Comparison of ENCODE assay signal across 9 mouse cellular contexts in genomic region chr3:96704778-96705177, GRCm38 (mm10). TPM values are rescaled to one million over a fixed set of nuclear protein-coding genes. Genes with fewer than 3 reads are reported as not detected.
DNase-seq lines count a peak whose midpoint lies in the region; ATAC-seq and TF ChIP-seq lines count a peak whose summit lies in the region.
"Had no signal": no experiment of that assay in that cellular context is flagged by ENCODE, and none has a peak within 500 bp of the region (broad histone marks: within the 10 kb centered on the region; RNA-seq: fewer than 3 reads in every experiment).

No protein-coding gene starts in this region.

- no peak overlapping the region for H3K4me3 ChIP-seq in forebrain, embryonic 11.5 days (ENCODE audit: low read depth, low read length)
- H3K4me3 ChIP-seq in forebrain, embryonic 14.5 days (ENCODE audit: low read depth, low read length): no peak overlapping the region
- no peak overlapping the region for H3K4me3 ChIP-seq in ES-E14 (ENCODE audit: insufficient read depth in 1 of 2, low read depth in 1 of 2, low read length in 2 of 2, poor library complexity in 1 of 2, severe bottlenecking in 1 of 2)
- no peak overlapping the region for H3K4me3 ChIP-seq in olfactory bulb, adult 2 months (ENCODE audit: insufficient read depth, low read depth, low read length)
- H3K4me3 ChIP-seq: midbrain, embryonic 10.5 days had no signal

- in situ Hi-C loops in ES-E14 (cut with MboI; ENCODE audit: low sequenced_read_pairs in 2 of 2, unreplicated experiment in 2 of 2): loop anchor here in 1 of 2 experiments (5.0 kb wide), 1 partner anchor 37 kb away; no protein-coding TSS in a partner anchor

- peaks cover 4% of the 10 kb centered on the region; the same call in 1 of the 2 replicates for H3K36me3 ChIP-seq in forebrain, embryonic 11.5 days (ENCODE audit: control insufficient read depth, insufficient read depth, low read length)
- peaks cover 46% of the 10 kb centered on the region for H3K36me3 ChIP-seq in forebrain, embryonic 14.5 days (ENCODE audit: control insufficient read depth, insufficient read depth, low read length)
- peaks cover 33% of the 10 kb centered on the region for H3K36me3 ChIP-seq in ES-E14 (ENCODE audit: control insufficient read depth, insufficient read depth, low read length, poor library complexity, severe bottlenecking)

- H3K4me1 ChIP-seq in forebrain, embryonic 11.5 days (replicated peaks; ENCODE audit: control insufficient read depth, insufficient read depth, low read length): 0 out of 2 replicates have a peak, but pooled peaks cover 3% of the 10 kb centered on the region
- H3K4me1 ChIP-seq in forebrain, embryonic 14.5 days (ENCODE audit: control insufficient read depth, insufficient read depth, low read length): no peaks in the 10 kb centered on the region
- H3K4me1 ChIP-seq in ES-E14 (ENCODE audit: control insufficient read depth in 2 of 2, insufficient read depth in 2 of 2, low read length in 2 of 2, poor library complexity in 1 of 2): peaks cover 0 to 34% of the 10 kb centered on the region in 2 experiments; a peak in 2 of 4 replicates
- H3K4me1 ChIP-seq in olfactory bulb, adult 2 months (ENCODE audit: control insufficient read depth, insufficient read depth, low read length): peaks cover 5% of the 10 kb centered on the region; the same call in 1 of the 2 replicates

- 68% methylated on average over 11 of the region's 11 CpGs for WGBS in forebrain, embryonic 11.5 days
- WGBS in forebrain, embryonic 14.5 days: 63% methylated on average over 11 of the region's 11 CpGs
- WGBS in olfactory bulb, adult 2 months: 65% methylated on average over 11 of the region's 11 CpGs

- no peak for TF ChIP-seq POLR2A in olfactory bulb, adult 2 months (IDR thresholded peaks at IDR 0.05; ENCODE audit: insufficient read depth, low read depth, low read length)

- no peak overlapping the region for H3K4me2 ChIP-seq in forebrain, embryonic 11.5 days (ENCODE audit: low read depth, low read length, severe bottlenecking)
- H3K4me2 ChIP-seq in forebrain, embryonic 14.5 days (ENCODE audit: low read length): no peak overlapping the region

- no peak for ATAC-seq in forebrain, embryonic 11.5 days (replicated peaks; ENCODE audit: low FRiP score)
- ATAC-seq in forebrain, embryonic 14.5 days: no peak
- no peak for ATAC-seq in erythroblast, adult 5-6 weeks (replicated peaks; ENCODE audit: low FRiP score, poor library complexity, severe bottlenecking)

- no peak overlapping the region for H3K9ac ChIP-seq in forebrain, embryonic 11.5 days (ENCODE audit: low read length)
- no peak overlapping the region for H3K9ac ChIP-seq in forebrain, embryonic 14.5 days (ENCODE audit: low read length)
- no peak overlapping the region for H3K9ac ChIP-seq in ES-E14 (ENCODE audit: insufficient read depth, low read depth, low read length, poor library complexity, severe bottlenecking)

- DNase-seq in forebrain, embryonic 11.5 days (ENCODE audit: low spot score): peak; percentile 61
- DNase-seq in forebrain, embryonic 14.5 days (ENCODE audit: low spot score): no peak
- DNase-seq in left cerebral cortex, postnatal 4 days: peak; percentile 41
- no peak for DNase-seq in left cerebral cortex, adult 8-10 months (ENCODE audit: low spot score in 2 of 2)
- DNase-seq in ES-E14 (ENCODE audit: low read depth, low spot score): no peak
- no peak for DNase-seq in neural tube, embryonic 10.5 days (ENCODE audit: extremely low spot score, low spot score)

- H3K27me3 ChIP-seq in forebrain, embryonic 11.5 days (ENCODE audit: control insufficient read depth, insufficient read depth, low read length): peaks cover 2% of the 10 kb centered on the region; the same call in 1 of the 2 replicates
- H3K27me3 ChIP-seq in forebrain, embryonic 14.5 days (replicated peaks; ENCODE audit: control insufficient read depth, insufficient read depth, low read length): no peaks in the 10 kb centered on the region

- intact Hi-C loops in left cerebral cortex, postnatal 4 days (cut with DNase I): no loop called here

- no peaks in the 10 kb centered on the region for H3K9me3 ChIP-seq in forebrain, embryonic 11.5 days (ENCODE audit: control insufficient read depth, low read length)
- no peaks in the 10 kb centered on the region for H3K9me3 ChIP-seq in forebrain, embryonic 14.5 days (replicated peaks; ENCODE audit: control insufficient read depth, low read length)
- H3K9me3 ChIP-seq in ES-E14 (ENCODE audit: control insufficient read depth, insufficient read depth, low read depth, low read length): no peaks in the 10 kb centered on the region
- H3K9me3 ChIP-seq: midbrain, embryonic 10.5 days had no signal

- H3K27ac ChIP-seq in forebrain, embryonic 11.5 days (ENCODE audit: low read depth, low read length): no peak overlapping the region
- H3K27ac ChIP-seq in forebrain, embryonic 14.5 days (ENCODE audit: low read depth, low read length): no peak overlapping the region
- H3K27ac ChIP-seq in ES-E14 (ENCODE audit: insufficient read depth, low read depth, low read length, poor library complexity, severe bottlenecking): no peak overlapping the region
- no peak overlapping the region for H3K27ac ChIP-seq in olfactory bulb, adult 2 months (ENCODE audit: insufficient read depth, low read depth, low read length)
- H3K27ac ChIP-seq: midbrain, embryonic 10.5 days had no signal

- peak; percentile 41; the same call in 1 of the 2 replicates for TF ChIP-seq CTCF in olfactory bulb, adult 2 months (IDR thresholded peaks at IDR 0.05; ENCODE audit: insufficient read depth, low read depth, low read length)

TF ChIP-seq in ES-E14, 5 proteins besides CTCF, POLR2A, EP300 and RAD21:
- TF ChIP-seq MAFK (IDR thresholded peaks at IDR 0.05; ENCODE audit: insufficient read depth, low read depth, low read length) (0 out of 2 replicates have a peak, but pooled peaks have one; percentile 4), CHD2 (IDR thresholded peaks at IDR 0.05; ENCODE audit: low read depth, low read length) (no peak)

RNA-seq across cellular contexts. Expression of gene Nudt17, which starts 3.6 kb away (rescaled TPM):
- 11.8 and 12.8 TPM in 2 replicates for polyA plus RNA-seq in forebrain, embryonic 11.5 days (2014; fragmentation: Nextera tagmentation; extraction: Ambion mirVana)
- polyA plus RNA-seq in forebrain, embryonic 14.5 days (2014; fragmentation: Nextera tagmentation; extraction: Ambion mirVana): 7.3 and 7.5 TPM in 2 replicates
- total RNA-seq in left cerebral cortex, postnatal 4 days (2021): 1 to 10 TPM; 5.3 to 5.4 TPM
- total RNA-seq in left cerebral cortex, adult 8-10 months (2022): 10 to 100 TPM in 2 of 4 experiments, 1 to 10 TPM in 2; 8.6 to 11.8 (median 10.0) TPM
- 7.4 and 13.5 TPM in 2 replicates for total RNA-seq in ES-E14 (2012; rRNA removed)
- not detected in 2 replicates for polyA plus RNA-seq in olfactory bulb, adult 2 months (2012; ENCODE audit: insufficient read depth, insufficient read length, low replicate concordance, missing spikeins)
- total RNA-seq in erythroblast, adult 5-6 weeks (2015; ENCODE audit: low replicate concordance): not detected in 2 replicates
- total RNA-seq in erythroblast, adult 5-6 weeks (2017; ENCODE audit: low replicate concordance): not detected in 2 replicates

RNA-seq across cellular contexts. Expression of gene Pias3, which starts 8.6 kb away (rescaled TPM):
- 40.2 and 45.2 TPM in 2 replicates for polyA plus RNA-seq in forebrain, embryonic 11.5 days (2014; fragmentation: Nextera tagmentation; extraction: Ambion mirVana)
- polyA plus RNA-seq in forebrain, embryonic 14.5 days (2014; fragmentation: Nextera tagmentation; extraction: Ambion mirVana): 14.8 and 21.3 TPM in 2 replicates
- total RNA-seq in left cerebral cortex, postnatal 4 days (2021): 10 to 100 TPM; 31.9 to 36.0 TPM
- total RNA-seq in left cerebral cortex, adult 8-10 months (2022): 10 to 100 TPM; 26.0 to 38.9 (median 31.5) TPM
- total RNA-seq in ES-E14 (2012; rRNA removed): 14.6 and 27.9 TPM in 2 replicates
- polyA plus RNA-seq in olfactory bulb, adult 2 months (2012; ENCODE audit: insufficient read depth, insufficient read length, low replicate concordance, missing spikeins): not detected in 2 replicates
- total RNA-seq in erythroblast, adult 5-6 weeks (2015; ENCODE audit: low replicate concordance): 3.8 and 11.0 TPM in 2 replicates
- total RNA-seq in erythroblast, adult 5-6 weeks (2017; ENCODE audit: low replicate concordance): 2.2 and 3.2 TPM in 2 replicates

RNA-seq across cellular contexts. Expression of gene Polr3c, which starts 22.6 kb away (rescaled TPM):
- 41.9 and 44.1 TPM in 2 replicates for polyA plus RNA-seq in forebrain, embryonic 11.5 days (2014; fragmentation: Nextera tagmentation; extraction: Ambion mirVana)
- 27.8 and 28.9 TPM in 2 replicates for polyA plus RNA-seq in forebrain, embryonic 14.5 days (2014; fragmentation: Nextera tagmentation; extraction: Ambion mirVana)
- total RNA-seq in left cerebral cortex, postnatal 4 days (2021): 10 to 100 TPM; 27.0 to 28.0 TPM
- 10 to 100 TPM; 24.2 to 27.6 (median 26.6) TPM for total RNA-seq in left cerebral cortex, adult 8-10 months (2022)
- 21.0 and 22.2 TPM in 2 replicates for total RNA-seq in ES-E14 (2012; rRNA removed)
- not detected in 2 replicates for polyA plus RNA-seq in olfactory bulb, adult 2 months (2012; ENCODE audit: insufficient read depth, insufficient read length, low replicate concordance, missing spikeins)
- total RNA-seq in erythroblast, adult 5-6 weeks (2015; ENCODE audit: low replicate concordance): 11.3 and 15.9 TPM in 2 replicates
- 12.8 and 13.7 TPM in 2 replicates for total RNA-seq in erythroblast, adult 5-6 weeks (2017; ENCODE audit: low replicate concordance)

RNA-seq across cellular contexts. Expression of gene Rnf115, which starts 22.7 kb away (rescaled TPM):
- polyA plus RNA-seq in forebrain, embryonic 11.5 days (2014; fragmentation: Nextera tagmentation; extraction: Ambion mirVana): 84.8 and 95.3 TPM in 2 replicates
- 69.7 and 70.8 TPM in 2 replicates for polyA plus RNA-seq in forebrain, embryonic 14.5 days (2014; fragmentation: Nextera tagmentation; extraction: Ambion mirVana)
- total RNA-seq in left cerebral cortex, postnatal 4 days (2021): 10 to 100 TPM; 44.3 to 50.0 TPM
- total RNA-seq in left cerebral cortex, adult 8-10 months (2022): 10 to 100 TPM; 62.4 to 66.4 (median 64.4) TPM
- total RNA-seq in ES-E14 (2012; rRNA removed): 16.9 and 22.1 TPM in 2 replicates
- not detected in 2 replicates for polyA plus RNA-seq in olfactory bulb, adult 2 months (2012; ENCODE audit: insufficient read depth, insufficient read length, low replicate concordance, missing spikeins)
- 33.4 and 41.6 TPM in 2 replicates for total RNA-seq in erythroblast, adult 5-6 weeks (2015; ENCODE audit: low replicate concordance)
- 32.6 and 38.3 TPM in 2 replicates for total RNA-seq in erythroblast, adult 5-6 weeks (2017; ENCODE audit: low replicate concordance)

RNA-seq across cellular contexts. Expression of gene Ankrd35, which starts 34.8 kb away (rescaled TPM):
- polyA plus RNA-seq in forebrain, embryonic 11.5 days (2014; fragmentation: Nextera tagmentation; extraction: Ambion mirVana): 0.27 and 0.37 TPM in 2 replicates
- polyA plus RNA-seq in forebrain, embryonic 14.5 days (2014; fragmentation: Nextera tagmentation; extraction: Ambion mirVana): 1.1 and 1.9 TPM in 2 replicates
- 1 to 10 TPM; 6.0 to 7.0 TPM for total RNA-seq in left cerebral cortex, postnatal 4 days (2021)
- total RNA-seq in left cerebral cortex, adult 8-10 months (2022): 1 to 10 TPM; 7.2 to 9.0 (median 8.6) TPM
- total RNA-seq in ES-E14 (2012; rRNA removed): 3.7 and 5.7 TPM in 2 replicates
- not detected in 2 replicates for polyA plus RNA-seq in olfactory bulb, adult 2 months (2012; ENCODE audit: insufficient read depth, insufficient read length, low replicate concordance, missing spikeins)
- not detected in 2 replicates for total RNA-seq in erythroblast, adult 5-6 weeks (2015; ENCODE audit: low replicate concordance)
- not detected in 2 replicates for total RNA-seq in erythroblast, adult 5-6 weeks (2017; ENCODE audit: low replicate concordance)

Comparison
In these comparisons a context has a peak if more than half of its experiments do, and no peak if none do; other contexts are left out.
1. DNase-seq: peak in forebrain, embryonic 11.5 days (single experiment) and left cerebral cortex, postnatal 4 days (single experiment); none in forebrain, embryonic 14.5 days (single experiment), left cerebral cortex, adult 8-10 months (0 of 2), ES-E14 (single experiment) and neural tube, embryonic 10.5 days (single experiment).